Mouse (Mus musculus) midbrain, embryonic 11.5 days (tissue): ENCODE data around the gene Slc38a11. TPM values are rescaled to one million over a fixed set of nuclear protein-coding genes. Genes with fewer than 3 reads are reported as not detected.

Experiments used
- ATAC-seq: fragments of 200-750 bp; cut with Nextera tagmentation; 2 replicates; pipeline ENCODE4 v1.8.0; 2017; ENCODE audit warnings: moderate TSS enrichment, moderate library complexity; ENCODE audit not compliant: low FRiP score
- DNase-seq: peaks from one replicate; pipeline ENCODE4 v3.0.0; 2015; ENCODE audit warnings: low spot score; ENCODE audit errors: missing footprints
- H3K27ac ChIP-seq: fragments of 300-500 bp; sonication (generic); 2 replicates; pipeline ENCODE4 v1.5.1; 2014; ENCODE audit warnings: low read depth, low read length
- H3K27me3 ChIP-seq: fragments of 300-500 bp; sonication (generic); 2 replicates; pipeline ENCODE4 v1.6.1; 2014; ENCODE audit warnings: mild to moderate bottlenecking, low read length, moderate library complexity, mixed read lengths; ENCODE audit not compliant: control insufficient read depth, insufficient read depth
- H3K36me3 ChIP-seq: fragments of 300-500 bp; sonication (generic); 2 replicates; pipeline ENCODE4 v1.6.1; 2014; ENCODE audit warnings: mild to moderate bottlenecking, low read length, moderate library complexity, mixed read lengths; ENCODE audit not compliant: control insufficient read depth, insufficient read depth
- H3K4me1 ChIP-seq: fragments of 300-500 bp; sonication (generic); 2 replicates; pipeline ENCODE4 v1.6.1; 2014; ENCODE audit warnings: low read length; ENCODE audit not compliant: control insufficient read depth, insufficient read depth
- H3K4me2 ChIP-seq: fragments of 300-500 bp; sonication (generic); 2 replicates; pipeline ENCODE4 v1.6.1; 2014; ENCODE audit warnings: mild to moderate bottlenecking, moderate library complexity
- H3K4me3 ChIP-seq: fragments of 300-500 bp; sonication (generic); 2 replicates; pipeline ENCODE4 v1.5.1; 2014; ENCODE audit warnings: low read depth, low read length
- H3K9ac ChIP-seq: fragments of 300-500 bp; sonication (generic); 2 replicates; pipeline ENCODE4 v1.6.1; 2014; ENCODE audit warnings: low read length
- H3K9me3 ChIP-seq: fragments of 300-500 bp; sonication (generic); 2 replicates; pipeline ENCODE4 v1.6.1; 2016; ENCODE audit warnings: low read length; ENCODE audit not compliant: control insufficient read depth
- WGBS: fragments of 180-500 bp; shearing (Covaris S2); extraction: QIAGEN DNeasy Blood & Tissue Kit; methylation state at CpG from one replicate; pipeline ENCODE4 v1.1.7; 2014; 5-methylcytosine and 5-hydroxymethylcytosine counted together
- polyA plus RNA-seq: library from polyadenylated mRNA; unstranded; fragments of >200 nt; fragmentation: Nextera tagmentation; extraction: Ambion mirVana; gene quantifications from 2 replicates; pipeline ENCODE4 v1.2.1, GENCODE M21; 2014

The Slc38a11 gene
- 0.68 and 1.1 TPM in 2 replicates for polyA plus RNA-seq

DNA sequence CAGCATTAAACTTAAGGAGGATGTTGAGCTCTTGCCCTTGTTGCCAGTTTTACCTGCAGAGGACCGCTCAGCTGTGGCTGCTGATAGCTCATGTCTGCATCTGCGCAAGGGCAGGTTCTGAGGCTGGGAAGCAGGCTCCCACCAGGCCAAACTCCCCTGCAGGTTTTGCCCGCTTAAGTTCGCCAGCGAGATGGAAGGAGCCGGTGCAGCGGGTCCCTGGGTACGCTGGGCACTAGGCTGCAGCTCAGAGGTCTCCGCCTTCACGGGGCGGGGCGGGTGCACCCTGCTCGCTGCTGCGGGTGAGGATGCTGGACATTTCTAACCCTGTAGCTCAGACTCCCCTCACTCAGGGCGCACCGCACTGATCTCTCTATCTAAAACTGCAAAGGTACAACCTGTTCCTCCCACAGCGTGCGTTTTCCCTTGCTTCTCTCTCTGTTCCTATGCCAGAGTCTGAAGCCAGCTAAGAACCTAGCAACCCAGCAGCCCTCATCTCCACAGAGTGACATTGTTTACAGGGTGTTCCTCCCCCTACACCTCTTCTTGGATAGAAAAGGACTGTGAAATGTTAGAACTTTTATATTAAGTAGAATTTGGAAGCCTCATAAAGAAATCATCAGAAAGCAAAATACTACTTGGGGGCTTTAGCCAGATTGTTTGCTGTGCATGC is at the start of gene Slc38a11:
TSS of gene Slc38a11 (minus strand) at position 207 of the 670 bp plus-strand sequence.
- Histone ChIP-seq H3K36me3 (no peaks in the 10 kb centered on the region), H3K4me3 (peak within 1 kb of the TSS; percentile 22), H3K4me2 (peak within 1 kb of the TSS; percentile 47), H3K9me3 (no peaks in the 10 kb centered on the region), H3K27ac (no peak within 1 kb of the TSS), H3K4me1 (peaks cover 17% of the 10 kb centered on the region), H3K9ac (peak within 1 kb of the TSS; percentile 39; the same call in 1 of the 2 replicates), H3K27me3 (no peaks in the 10 kb centered on the region; the same call in 1 of the 2 replicates)
- DNase-seq (peak; percentile 93), ATAC-seq (peak; percentile 58)
- WGBS: 5% methylated on average over 18 of the region's 18 CpGs

DNA sequence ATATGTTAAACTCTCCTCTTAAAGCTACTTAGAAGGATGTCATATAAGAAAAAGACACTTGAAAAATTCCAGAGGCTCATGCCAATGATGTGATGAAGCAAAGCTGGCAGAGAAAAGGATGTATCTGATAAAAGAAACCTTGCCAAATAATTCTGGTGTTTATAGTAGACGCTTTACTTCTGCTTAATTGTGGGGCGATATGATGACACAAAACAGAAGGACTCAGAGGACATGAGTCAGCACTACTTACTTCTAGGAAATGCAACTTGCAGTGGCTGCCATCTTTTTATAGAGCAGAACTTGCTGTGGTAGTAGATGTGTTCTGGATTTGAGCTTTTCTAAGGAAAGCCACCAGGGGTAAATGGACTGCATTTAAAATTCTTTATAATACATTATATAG is 43.3 kb upstream of the Slc38a11 start:
- Histone ChIP-seq H3K27me3 (no peaks in the 10 kb centered on the region), H3K9me3 (no peaks in the 10 kb centered on the region), H3K4me2 (no peak overlapping the region), H3K4me3 (no peak overlapping the region), H3K9ac (no peak overlapping the region), H3K4me1 (no peaks in the 10 kb centered on the region), H3K36me3 (no peaks in the 10 kb centered on the region), H3K27ac (no peak overlapping the region)
- DNase-seq (no peak), ATAC-seq (no peak)
- 90% methylated on average over 2 of the region's 2 CpGs for WGBS

DNA sequence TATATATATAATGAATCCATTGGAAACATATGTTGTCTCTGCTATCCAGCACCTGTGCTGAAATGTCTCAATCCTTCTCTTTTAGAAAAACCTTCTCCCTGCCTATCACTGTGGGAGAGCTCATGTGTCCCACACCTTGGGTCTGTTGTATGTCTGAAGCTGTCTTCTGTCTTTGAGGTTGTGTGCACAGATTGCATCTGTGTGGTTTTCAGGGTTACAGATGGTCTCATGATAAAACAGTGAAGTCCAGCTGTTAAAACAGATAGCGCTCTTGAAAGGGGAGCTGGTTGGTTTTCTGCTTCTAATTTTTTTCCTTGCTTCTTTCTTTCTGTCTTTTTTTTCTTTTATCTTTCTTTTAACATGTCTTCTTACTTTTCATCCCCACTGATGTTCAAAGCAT is 41.6 kb upstream of the Slc38a11 start:
- no peak overlapping the region for H3K4me3 ChIP-seq
- no peak for ATAC-seq

DNA sequence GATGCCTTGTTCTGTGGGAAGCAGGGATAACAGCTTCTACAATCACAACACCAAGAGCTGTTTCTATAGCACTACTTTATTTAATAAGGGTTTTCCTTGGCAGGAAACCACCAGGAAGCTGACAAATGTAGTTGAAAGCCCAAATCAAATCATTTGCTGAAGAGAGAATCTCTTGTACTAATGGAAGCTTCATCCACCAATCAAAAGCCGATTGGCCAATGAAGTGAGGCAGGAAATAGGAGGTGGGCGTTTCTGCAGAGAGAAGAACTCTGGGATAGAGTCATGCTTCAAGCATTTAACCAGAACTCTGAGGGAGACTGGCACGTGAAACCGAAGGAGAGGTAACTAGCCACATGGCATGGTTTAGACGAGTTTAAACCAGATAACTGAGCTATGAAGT is 38.2 kb upstream of the Slc38a11 start:
- Histone ChIP-seq H3K36me3 (no peaks in the 10 kb centered on the region), H3K9ac (no peak overlapping the region)
- 81% methylated on average over 5 of the region's 5 CpGs for WGBS

More for the DNA sequence above, 41.6 kb upstream of the Slc38a11 start:
- H3K36me3 ChIP-seq: no peaks in the 10 kb centered on the region
- 96% methylated on average over 1 of the region's 1 CpGs for WGBS
- DNase-seq: no peak
- H3K4me1 ChIP-seq: no peaks in the 10 kb centered on the region
- H3K27ac ChIP-seq: no peak overlapping the region
- no peak overlapping the region for H3K4me2 ChIP-seq
- H3K9me3 ChIP-seq: no peaks in the 10 kb centered on the region
- H3K9ac ChIP-seq: no peak overlapping the region
- H3K27me3 ChIP-seq: no peaks in the 10 kb centered on the region

DNA sequence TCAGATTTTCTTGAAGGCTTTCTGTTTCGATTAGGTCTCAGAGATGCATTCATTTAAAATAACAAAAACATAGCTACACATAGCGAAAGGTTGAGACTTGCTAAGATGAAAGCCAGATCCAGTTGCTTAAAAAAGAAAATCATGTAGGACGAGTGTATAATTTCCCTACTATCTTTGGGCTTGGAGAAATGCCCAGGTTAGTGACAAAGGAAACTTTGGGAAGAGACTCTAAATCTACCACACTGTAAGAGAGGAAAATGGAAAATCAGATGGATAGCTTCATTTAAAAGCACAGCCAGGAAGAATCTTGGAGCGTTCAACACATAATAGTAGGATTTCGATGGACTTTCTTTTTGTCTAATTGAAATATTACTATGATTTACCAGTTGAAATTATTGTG is 36.1 kb upstream of the Slc38a11 start:
- H3K27ac ChIP-seq: no peak overlapping the region
- no peaks in the 10 kb centered on the region for H3K36me3 ChIP-seq
- H3K9me3 ChIP-seq: no peaks in the 10 kb centered on the region
- no peaks in the 10 kb centered on the region for H3K27me3 ChIP-seq
- H3K4me3 ChIP-seq: no peak overlapping the region
- H3K4me2 ChIP-seq: no peak overlapping the region
- no peaks in the 10 kb centered on the region for H3K4me1 ChIP-seq
- H3K9ac ChIP-seq: no peak overlapping the region
- 91% methylated on average over 5 of the region's 5 CpGs for WGBS
- no peak for DNase-seq
- ATAC-seq: no peak

More for the DNA sequence above, 38.2 kb upstream of the Slc38a11 start:
- DNase-seq: no peak
- Histone ChIP-seq H3K4me2 (no peak overlapping the region), H3K27me3 (no peaks in the 10 kb centered on the region), H3K27ac (no peak overlapping the region), H3K4me3 (no peak overlapping the region), H3K9me3 (no peaks in the 10 kb centered on the region), H3K4me1 (no peaks in the 10 kb centered on the region)
- no peak for ATAC-seq

DNA sequence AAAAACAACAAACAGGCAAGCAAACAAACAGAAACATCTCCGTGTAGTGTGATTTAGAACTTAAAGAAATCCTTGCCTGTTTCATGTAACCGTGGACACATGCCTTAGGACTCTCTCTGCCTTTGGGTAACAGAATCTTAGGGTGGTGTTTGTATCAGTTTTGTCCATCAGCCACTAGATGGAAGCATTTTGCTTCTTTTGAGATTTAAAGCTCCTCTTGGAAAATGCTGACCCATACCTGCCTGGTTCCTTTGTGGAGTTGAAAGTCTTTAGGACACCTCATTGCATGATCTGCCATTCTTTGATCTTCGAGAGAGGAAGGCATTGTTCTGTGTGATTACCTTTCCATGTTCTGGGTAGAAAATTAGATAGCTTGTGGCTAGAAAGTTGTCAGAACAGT is 32.3 kb upstream of the Slc38a11 start:
- 35% methylated on average over 3 of the region's 3 CpGs for WGBS
- no peaks in the 10 kb centered on the region for H3K4me1 ChIP-seq
- H3K9me3 ChIP-seq: no peaks in the 10 kb centered on the region
- DNase-seq: no peak
- H3K4me2 ChIP-seq: no peak overlapping the region
- ATAC-seq: peak; percentile 57; the same call in 1 of the 2 replicates
- no peak overlapping the region for H3K4me3 ChIP-seq
- H3K27me3 ChIP-seq: no peaks in the 10 kb centered on the region
- no peak overlapping the region for H3K27ac ChIP-seq
- H3K9ac ChIP-seq: no peak overlapping the region
- no peaks in the 10 kb centered on the region for H3K36me3 ChIP-seq

- Histone ChIP-seq H3K4me3 (no peak overlapping the region), H3K36me3 (no peaks in the 10 kb centered on the region), H3K9me3 (no peaks in the 10 kb centered on the region), H3K9ac (no peak overlapping the region), H3K27me3 (no peaks in the 10 kb centered on the region), H3K27ac (no peak overlapping the region), H3K4me2 (no peak overlapping the region), H3K4me1 (no peaks in the 10 kb centered on the region)
- ATAC-seq (peak; percentile 59; the same call in 1 of the 2 replicates), DNase-seq (no peak)
- 55% methylated on average over 4 of the region's 4 CpGs for WGBS
These were observed 29.2 kb upstream of the Slc38a11 start for GRCm38 (mm10) chr2:65393061-65393460.

GRCm38 (mm10) chr2:65391322-65391721 is 27.5 kb upstream of the Slc38a11 start:
- H3K27ac ChIP-seq: no peak overlapping the region
- no peak overlapping the region for H3K4me3 ChIP-seq
- no peaks in the 10 kb centered on the region for H3K36me3 ChIP-seq
- no peak for ATAC-seq
- H3K9ac ChIP-seq: no peak overlapping the region
- no peaks in the 10 kb centered on the region for H3K4me1 ChIP-seq
- no peak for DNase-seq
- WGBS: 90% methylated on average over 6 of the region's 6 CpGs
- H3K4me2 ChIP-seq: no peak overlapping the region
- no peaks in the 10 kb centered on the region for H3K27me3 ChIP-seq
- H3K9me3 ChIP-seq: no peaks in the 10 kb centered on the region

DNA sequence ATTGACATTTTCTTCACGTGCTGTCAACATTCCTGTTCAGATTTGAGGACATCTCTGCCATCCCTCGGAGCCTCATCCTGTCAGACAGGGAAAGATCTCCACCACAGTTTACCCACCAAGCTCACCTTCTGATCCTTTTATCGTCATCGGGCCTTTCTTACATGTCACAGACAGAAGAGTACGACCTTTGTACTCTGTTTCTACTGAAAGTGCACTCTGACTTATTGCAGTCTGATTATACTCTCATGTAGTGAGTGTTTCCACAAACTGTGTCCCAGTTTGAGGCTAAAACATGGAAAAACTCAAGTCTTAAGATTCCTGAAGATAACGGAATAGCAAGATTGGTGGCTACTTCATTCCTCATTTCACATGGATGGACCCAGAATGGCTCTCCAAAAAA is 21.0 kb upstream of the Slc38a11 start:
- no peak overlapping the region for H3K4me2 ChIP-seq
- no peak overlapping the region for H3K27ac ChIP-seq
- ATAC-seq (no peak), DNase-seq (no peak)
- no peak overlapping the region for H3K9ac ChIP-seq
- no peaks in the 10 kb centered on the region for H3K27me3 ChIP-seq
- H3K36me3 ChIP-seq: no peaks in the 10 kb centered on the region
- 88% methylated on average over 6 of the region's 6 CpGs for WGBS
- no peaks in the 10 kb centered on the region for H3K4me1 ChIP-seq
- H3K4me3 ChIP-seq: no peak overlapping the region
- no peaks in the 10 kb centered on the region for H3K9me3 ChIP-seq
